Mouse (Mus musculus): ENCODE results near the gene Slc9a9. TPM values are rescaled to one million over a fixed set of nuclear protein-coding genes. Genes with fewer than 3 reads are reported as not detected.

The Slc9a9 gene
- total RNA-seq (2023), result 10 to 100 TPM; 35.5 to 47.1 TPM

GRCm38 (mm10) chr9:94669791-94670577 is at the start of gene Slc9a9:
Gene Slc9a9 (plus strand): TSS chr9:94669909.

Other genes starting within 250 kb of the Slc9a9 start
- gene 1190002N15Rik, start 131.8 kb upstream of the Slc9a9 start, total RNA-seq (2023), result 1 to 10 TPM; 6.4 to 6.9 TPM